Mouse (Mus musculus): ENCODE measurements around the gene Serpina1d. TPM values are rescaled to one million over a fixed set of nuclear protein-coding genes. Genes with fewer than 3 reads are reported as not detected.
"Not testable (repeated sequence)": the region's sequence is repeated elsewhere in the genome, so short reads cannot be mapped to it uniquely, and the experiment has no call there.

Serpina1d gene
- 5.2 and 6.6 TPM in 2 replicates for polyA plus RNA-seq (2014; fragmentation: Nextera tagmentation; extraction: Ambion mirVana)

GRCm38 (mm10) chr12:103773246-103773851 lies at the start of gene Serpina1d:
Gene Serpina1d (minus strand): TSS chr12:103773592.
- not testable (repeated sequence) for H3K27me3 ChIP-seq (replicated peaks; ENCODE audit: control insufficient read depth, insufficient read depth, low read length); ATAC-seq (replicated peaks; ENCODE audit: low FRiP score, low TSS enrichment, low read depth); H3K4me2 ChIP-seq (ENCODE audit: low read length); H3K9me3 ChIP-seq (ENCODE audit: control insufficient read depth, low read length); H3K4me1 ChIP-seq (replicated peaks; ENCODE audit: control insufficient read depth, insufficient read depth, low read length); H3K4me3 ChIP-seq (ENCODE audit: low read depth, low read length); DNase-seq (ENCODE audit: low spot score); H3K36me3 ChIP-seq (ENCODE audit: control insufficient read depth, insufficient read depth, low read length); H3K27ac ChIP-seq (ENCODE audit: low read depth); H3K9ac ChIP-seq (ENCODE audit: low read length)
- WGBS = 71% methylated on average over 6 of the region's 6 CpGs

- not testable (repeated sequence) for ATAC-seq (replicated peaks; ENCODE audit: low FRiP score, low TSS enrichment, low read depth); DNase-seq (ENCODE audit: low spot score); H3K27ac ChIP-seq (ENCODE audit: low read depth); H3K4me1 ChIP-seq (replicated peaks; ENCODE audit: control insufficient read depth, insufficient read depth, low read length); H3K4me3 ChIP-seq (ENCODE audit: low read depth, low read length); H3K9ac ChIP-seq (ENCODE audit: low read length); H3K36me3 ChIP-seq (ENCODE audit: control insufficient read depth, insufficient read depth, low read length); H3K4me2 ChIP-seq (ENCODE audit: low read length); H3K27me3 ChIP-seq (replicated peaks; ENCODE audit: control insufficient read depth, insufficient read depth, low read length); H3K9me3 ChIP-seq (ENCODE audit: control insufficient read depth, low read length)
- 90% methylated on average over 1 of the region's 1 CpGs for WGBS
These were observed 2.8 kb downstream of the Serpina1d start for GRCm38 (mm10) chr12:103770597-103770996.

GRCm38 (mm10) chr12:103763083-103763482 lies 10.3 kb downstream of the Serpina1d start:
- not testable (repeated sequence) for H3K4me2 ChIP-seq (ENCODE audit: low read length); H3K9ac ChIP-seq (ENCODE audit: low read length); ATAC-seq (replicated peaks; ENCODE audit: low FRiP score, low TSS enrichment, low read depth); H3K4me1 ChIP-seq (replicated peaks; ENCODE audit: control insufficient read depth, insufficient read depth, low read length); H3K27me3 ChIP-seq (replicated peaks; ENCODE audit: control insufficient read depth, insufficient read depth, low read length); H3K36me3 ChIP-seq (ENCODE audit: control insufficient read depth, insufficient read depth, low read length); DNase-seq (ENCODE audit: low spot score); H3K27ac ChIP-seq (ENCODE audit: low read depth); H3K9me3 ChIP-seq (ENCODE audit: control insufficient read depth, low read length); H3K4me3 ChIP-seq (ENCODE audit: low read depth, low read length)
- WGBS = 74% methylated on average over 3 of the region's 3 CpGs

- 86% methylated on average over 3 of the region's 3 CpGs for whole genome bisulfite sequencing
These were observed 13.1 kb downstream of the Serpina1d start for GRCm38 (mm10) chr12:103760316-103760715.

GRCm38 (mm10) chr12:103745957-103746356 lies 27.4 kb downstream of the Serpina1d start:
- H3K4me3 ChIP-seq (ENCODE audit: low read depth, low read length); H3K4me1 ChIP-seq (replicated peaks; ENCODE audit: control insufficient read depth, insufficient read depth, low read length); H3K36me3 ChIP-seq (ENCODE audit: control insufficient read depth, insufficient read depth, low read length); DNase-seq (ENCODE audit: low spot score); H3K27me3 ChIP-seq (replicated peaks; ENCODE audit: control insufficient read depth, insufficient read depth, low read length); H3K27ac ChIP-seq (ENCODE audit: low read depth); H3K9me3 ChIP-seq (ENCODE audit: control insufficient read depth, low read length); H3K4me2 ChIP-seq (ENCODE audit: low read length); H3K9ac ChIP-seq (ENCODE audit: low read length); ATAC-seq (replicated peaks; ENCODE audit: low FRiP score, low TSS enrichment, low read depth): not testable (repeated sequence)
- 79% methylated on average over 5 of the region's 5 CpGs for WGBS

More at GRCm38 (mm10) chr12:103760316-103760715, 13.1 kb downstream of the Serpina1d start:
- not testable (repeated sequence) for H3K27me3 ChIP-seq (replicated peaks; ENCODE audit: control insufficient read depth, insufficient read depth, low read length); H3K36me3 ChIP-seq (ENCODE audit: control insufficient read depth, insufficient read depth, low read length); H3K4me1 ChIP-seq (replicated peaks; ENCODE audit: control insufficient read depth, insufficient read depth, low read length); DNase-seq (ENCODE audit: low spot score); H3K4me2 ChIP-seq (ENCODE audit: low read length); H3K27ac ChIP-seq (ENCODE audit: low read depth); ATAC-seq (replicated peaks; ENCODE audit: low FRiP score, low TSS enrichment, low read depth); H3K4me3 ChIP-seq (ENCODE audit: low read depth, low read length); H3K9me3 ChIP-seq (ENCODE audit: control insufficient read depth, low read length); H3K9ac ChIP-seq (ENCODE audit: low read length)

- H3K27me3 ChIP-seq (replicated peaks; ENCODE audit: control insufficient read depth, insufficient read depth, low read length); H3K36me3 ChIP-seq (ENCODE audit: control insufficient read depth, insufficient read depth, low read length); H3K9ac ChIP-seq (ENCODE audit: low read length); H3K4me2 ChIP-seq (ENCODE audit: low read length); H3K4me3 ChIP-seq (ENCODE audit: low read depth, low read length); H3K9me3 ChIP-seq (ENCODE audit: control insufficient read depth, low read length); H3K27ac ChIP-seq (ENCODE audit: low read depth); H3K4me1 ChIP-seq (replicated peaks; ENCODE audit: control insufficient read depth, insufficient read depth, low read length): not testable (repeated sequence)
- DNase-seq (ENCODE audit: low spot score) (peak; percentile 57), ATAC-seq (replicated peaks; ENCODE audit: low FRiP score, low TSS enrichment, low read depth) (peak; percentile 81)
- WGBS = 70% methylated on average over 6 of the region's 6 CpGs
These were observed 35.4 kb downstream of the Serpina1d start for GRCm38 (mm10) chr12:103737791-103738580.

GRCm38 (mm10) chr12:103735566-103735965 lies 37.8 kb downstream of the Serpina1d start:
- not testable (repeated sequence) for H3K27ac ChIP-seq (ENCODE audit: low read depth); DNase-seq (ENCODE audit: low spot score); H3K4me3 ChIP-seq (ENCODE audit: low read depth, low read length); H3K4me2 ChIP-seq (ENCODE audit: low read length); H3K9ac ChIP-seq (ENCODE audit: low read length); ATAC-seq (replicated peaks; ENCODE audit: low FRiP score, low TSS enrichment, low read depth); H3K27me3 ChIP-seq (replicated peaks; ENCODE audit: control insufficient read depth, insufficient read depth, low read length); H3K4me1 ChIP-seq (replicated peaks; ENCODE audit: control insufficient read depth, insufficient read depth, low read length); H3K9me3 ChIP-seq (ENCODE audit: control insufficient read depth, low read length); H3K36me3 ChIP-seq (ENCODE audit: control insufficient read depth, insufficient read depth, low read length)
- 82% methylated on average over 4 of the region's 4 CpGs for WGBS

- H3K9me3 ChIP-seq (ENCODE audit: control insufficient read depth, low read length); H3K4me3 ChIP-seq (ENCODE audit: low read depth, low read length); DNase-seq (ENCODE audit: low spot score); ATAC-seq (replicated peaks; ENCODE audit: low FRiP score, low TSS enrichment, low read depth); H3K4me1 ChIP-seq (replicated peaks; ENCODE audit: control insufficient read depth, insufficient read depth, low read length); H3K27me3 ChIP-seq (replicated peaks; ENCODE audit: control insufficient read depth, insufficient read depth, low read length); H3K36me3 ChIP-seq (ENCODE audit: control insufficient read depth, insufficient read depth, low read length); H3K9ac ChIP-seq (ENCODE audit: low read length); H3K27ac ChIP-seq (ENCODE audit: low read depth); H3K4me2 ChIP-seq (ENCODE audit: low read length): not testable (repeated sequence)
- WGBS = 81% methylated on average over 4 of the region's 4 CpGs
These were observed 38.3 kb downstream of the Serpina1d start for GRCm38 (mm10) chr12:103735101-103735500.

All from intestine, embryonic 14.5 days (tissue).